Mouse (Mus musculus) liver, embryonic 14.5 days (tissue): ENCODE measurements around the gene Fkbp2.

Experiments
- CTCF ChIP-seq: IDR thresholded peaks from 2 replicates; pipeline ENCODE4 v1.5.1; 2016; ENCODE audit warnings: antibody characterized with exemption, low read depth, control low read depth
- EP300 ChIP-seq: IDR thresholded peaks from 2 replicates; pipeline ENCODE4 v1.6.1; 2016; ENCODE audit warnings: antibody characterized with exemption, low read depth

DNA sequence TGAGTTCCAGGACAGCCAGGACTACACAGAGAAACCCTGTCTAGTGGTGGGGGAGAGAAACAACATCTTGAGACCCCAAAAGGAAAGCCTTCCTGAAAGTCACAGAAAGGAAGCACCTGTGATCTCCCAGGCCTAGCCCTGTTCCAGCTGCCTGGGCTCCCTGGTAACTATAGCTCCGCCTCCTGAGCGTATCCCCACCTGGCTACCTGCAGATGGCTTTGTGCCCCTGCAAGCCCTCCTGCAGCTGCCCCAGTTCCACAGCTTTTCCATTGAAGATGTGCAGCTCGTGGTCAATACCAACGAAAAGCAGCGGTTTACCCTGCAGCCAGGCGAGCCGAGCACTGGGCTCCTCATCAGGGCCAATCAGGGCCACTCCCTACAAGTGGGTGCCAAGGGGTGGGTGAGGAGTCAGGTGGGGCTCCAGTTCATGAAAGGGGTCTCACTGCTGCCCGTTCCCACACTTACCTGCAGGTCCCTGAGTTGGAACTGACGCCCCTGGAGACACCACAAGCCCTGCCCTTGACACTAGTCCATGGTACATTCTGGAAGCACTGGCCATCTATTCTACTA lies 17.5 kb upstream of the Fkbp2 start:
- TF ChIP-seq CTCF: no peak
- no peak for TF ChIP-seq EP300
